Mouse (Mus musculus): ENCODE measurements around the gene Bbox1.

The Bbox1 gene

DNA sequence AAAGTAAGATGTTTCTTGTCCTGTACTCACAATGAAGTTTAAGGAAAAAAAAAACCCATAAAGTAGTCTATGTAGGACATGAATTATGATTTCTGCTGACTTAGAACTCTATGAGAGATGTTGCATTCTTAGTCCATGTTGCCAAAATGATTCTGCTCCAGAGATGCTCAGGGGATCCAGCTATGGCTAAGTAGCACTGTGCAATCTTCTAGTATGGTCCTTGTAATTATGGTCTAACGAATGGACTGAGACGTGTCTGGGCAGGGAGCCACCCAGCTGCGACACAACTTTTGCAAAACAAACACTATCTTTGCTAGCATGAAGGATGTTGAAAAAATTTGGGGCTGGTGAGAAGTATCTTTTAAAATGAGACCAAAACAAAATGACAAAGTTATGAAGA, 45.1 kb downstream of the Bbox1 start:
- DNase-seq = no peak

GRCm38 (mm10) chr2:110232252-110232651, 82.1 kb downstream of the Bbox1 start:
- no peak for DNase-seq

DNA sequence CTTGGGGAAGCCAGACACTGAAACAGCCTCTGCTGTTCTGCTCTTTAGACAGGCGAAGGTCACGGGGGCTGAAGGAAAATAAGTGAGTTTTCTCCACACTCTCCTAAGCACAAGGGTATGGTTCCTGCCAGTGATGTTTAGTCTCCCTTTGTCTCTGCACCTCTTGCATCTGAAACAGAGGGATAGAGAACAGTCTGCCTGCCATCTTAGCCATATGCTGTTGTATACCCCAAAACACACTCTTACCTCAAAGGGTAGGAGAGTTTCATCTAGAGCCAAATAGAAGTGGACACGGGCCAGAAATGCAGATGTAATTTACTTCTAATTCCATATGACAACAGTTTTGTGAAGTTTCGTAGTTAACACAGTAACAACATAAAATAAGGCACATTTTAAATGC, 83.6 kb downstream of the Bbox1 start:
- DNase-seq = no peak

DNA sequence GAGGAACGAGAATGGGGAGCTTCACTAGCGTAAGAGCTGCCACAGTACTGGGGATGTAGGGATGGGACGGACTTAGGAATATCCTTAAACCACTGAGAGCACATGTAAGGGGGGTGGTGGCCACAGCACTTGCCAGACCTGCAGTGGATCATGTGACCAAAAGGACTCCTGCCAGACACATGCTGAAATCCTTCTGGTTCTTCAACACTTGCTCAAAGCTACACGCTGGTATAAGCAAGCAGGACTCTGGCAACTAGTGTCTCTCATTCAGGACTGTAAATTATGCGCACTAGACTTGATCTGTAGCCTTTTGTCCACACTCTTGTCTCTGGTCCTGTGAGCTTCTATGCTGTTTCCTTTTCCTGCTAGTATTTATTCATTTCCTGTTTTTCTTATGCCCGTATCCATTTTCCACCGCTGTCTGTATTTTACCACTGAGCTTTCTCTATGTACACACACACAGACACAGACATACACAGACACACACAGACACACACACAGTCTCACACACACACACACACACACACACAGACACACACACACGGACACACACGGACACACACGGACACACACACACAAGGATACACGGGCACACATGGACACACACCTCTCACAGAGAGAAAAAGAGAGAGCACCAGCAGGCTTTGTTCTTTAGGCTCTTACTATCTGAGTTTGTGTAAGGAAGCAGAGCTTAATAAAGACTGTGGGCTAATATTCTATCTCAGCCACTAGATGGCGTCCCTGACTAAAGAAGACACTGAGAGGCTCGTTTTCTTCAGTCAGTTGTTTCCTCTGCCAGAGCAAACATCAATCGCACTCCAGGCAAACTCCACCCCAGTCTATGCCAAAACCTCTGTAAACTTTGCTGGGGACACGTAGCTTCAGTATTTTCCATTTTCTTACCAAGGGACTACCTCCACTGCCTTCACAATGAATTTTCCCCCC, 84.9 kb downstream of the Bbox1 start:
- DNase-seq = no peak

- no peak for DNase-seq
These were observed 87.9 kb downstream of the Bbox1 start for GRCm38 (mm10) chr2:110226421-110226820.

DNA sequence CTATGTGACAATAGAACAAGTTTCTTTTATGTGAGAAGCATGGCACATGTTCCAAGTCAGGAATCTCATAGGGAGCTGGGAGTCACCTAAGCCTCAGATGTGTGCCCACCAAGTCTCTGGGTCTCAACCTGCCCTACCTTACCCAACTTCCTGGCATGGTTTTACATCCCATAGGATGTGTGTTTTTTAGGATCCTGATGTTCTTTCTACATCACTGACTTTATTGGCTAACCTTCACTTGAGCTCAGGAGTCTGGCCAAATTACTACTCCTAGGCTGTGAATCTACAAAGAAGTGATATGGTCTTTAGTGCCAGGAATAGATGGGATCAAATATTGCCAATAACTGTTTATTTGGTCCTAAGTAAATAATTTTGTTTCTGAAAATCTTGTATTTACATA, 88.4 kb downstream of the Bbox1 start:
- DNase-seq = no peak

DNA sequence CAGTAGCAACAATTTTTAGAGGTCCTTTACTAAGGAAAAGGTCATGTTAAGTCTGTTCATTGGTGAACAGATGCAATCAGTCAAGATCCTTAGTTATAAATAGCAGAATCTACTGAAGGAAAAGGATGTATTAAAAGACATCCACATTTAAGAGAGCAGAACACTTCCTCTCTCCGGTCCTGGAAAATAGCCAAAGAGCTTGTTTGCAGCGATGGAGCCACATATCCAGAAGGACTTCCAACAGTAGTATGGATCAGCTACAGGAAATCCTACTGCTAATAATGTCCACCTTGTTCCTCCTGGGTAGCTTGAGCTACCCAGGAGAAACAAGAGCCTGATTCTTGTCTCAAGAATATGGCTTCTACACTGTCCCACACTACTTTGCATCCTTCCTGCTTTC, 91.6 kb downstream of the Bbox1 start:
- DNase-seq = no peak

DNA sequence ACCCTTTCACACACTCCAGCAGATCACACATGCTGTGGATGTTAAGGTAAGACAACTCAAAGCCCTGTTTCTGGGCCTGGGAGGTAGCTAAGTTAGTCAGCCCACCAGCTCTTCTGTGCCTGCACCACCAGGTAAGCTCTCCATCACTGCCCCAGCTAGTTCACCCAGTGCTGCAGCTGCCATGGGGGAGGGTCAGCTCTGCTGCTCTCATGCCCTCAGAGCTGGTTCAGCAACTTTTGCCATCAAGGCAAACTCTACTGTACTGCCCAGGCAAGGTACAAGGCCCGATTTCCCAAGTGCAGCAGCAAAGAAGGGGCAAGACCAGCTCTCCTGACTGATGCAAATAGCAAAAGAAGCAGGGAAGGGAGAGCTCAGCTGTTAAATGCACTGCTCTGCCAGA, 93.9 kb downstream of the Bbox1 start:
- DNase-seq = no peak

DNA sequence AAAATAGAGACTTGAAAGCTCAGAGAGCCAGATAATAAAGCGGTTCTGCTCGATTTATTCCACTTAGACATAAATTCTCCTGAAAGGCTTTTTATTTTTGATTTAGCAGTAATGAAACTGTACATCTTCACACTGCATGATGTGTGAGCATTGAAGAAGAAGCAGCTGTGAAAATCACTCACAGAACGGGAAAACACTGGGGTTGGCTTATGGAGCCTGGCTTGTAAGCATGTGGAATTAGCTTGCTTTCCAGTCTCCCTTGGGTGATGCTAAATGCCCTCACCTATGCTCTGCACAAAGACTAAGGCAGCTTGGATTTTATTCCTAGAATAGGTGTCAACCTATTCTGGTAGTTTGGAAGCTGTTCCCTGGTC, 98.7 kb downstream of the Bbox1 start:
- DNase-seq = no peak

GRCm38 (mm10) chr2:110214991-110215684, 99.2 kb downstream of the Bbox1 start:
- DNase-seq = no peak

DNA sequence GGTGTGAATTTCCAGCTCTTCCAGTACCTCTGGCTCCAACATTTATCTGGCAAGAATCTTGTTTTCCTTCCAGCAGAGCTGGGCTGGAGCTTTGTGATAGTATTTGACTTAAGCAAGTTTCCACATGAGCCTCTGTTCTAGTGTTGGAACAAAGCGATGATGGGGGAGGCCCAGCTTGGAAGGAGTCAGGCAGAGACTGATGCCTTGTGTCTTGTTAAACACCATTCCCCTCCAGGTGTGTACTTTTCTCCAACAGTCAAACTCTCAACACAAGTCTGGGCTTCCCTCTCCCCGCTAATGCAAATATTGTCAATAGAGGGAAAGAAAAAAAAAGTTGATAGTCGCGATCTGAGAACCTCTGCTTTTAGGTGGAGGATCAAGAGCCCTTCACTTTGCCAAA, 100.1 kb downstream of the Bbox1 start:
- DNase-seq = no peak

All from thymus, adult 18-20 months (tissue).